Mouse (Mus musculus): ENCODE results near the gene S100a6.

- TF ChIP-seq CTCF (IDR thresholded peaks at IDR 0.05; ENCODE audit: low read depth, low read length) (no peak), POLR2A (IDR thresholded peaks at IDR 0.05; ENCODE audit: borderline replicate concordance, low read depth, low read length) (no peak)
Observed at GRCm38 (mm10) chr3:90576351-90577001, 36.2 kb upstream of the S100a6 start.

Measured in bone marrow macrophage, adult 2 months (primary cell).